Mouse (Mus musculus): ENCODE data around the gene Lrrn2.

The Lrrn2 gene

GRCm38 (mm10) chr1:132886626-132887025 is 6.6 kb downstream of the Lrrn2 start:
- no peak for DNase-seq

GRCm38 (mm10) chr1:132888811-132889210 is 8.7 kb downstream of the Lrrn2 start:
- no peak for DNase-seq

- DNase-seq: no peak
Measured at GRCm38 (mm10) chr1:132890161-132890794, 10.2 kb downstream of the Lrrn2 start.

GRCm38 (mm10) chr1:132892065-132892464 is 12.0 kb downstream of the Lrrn2 start:
- DNase-seq: no peak

- peak; percentile 65 for DNase-seq
Measured at GRCm38 (mm10) chr1:132893311-132894077, 13.4 kb downstream of the Lrrn2 start.

GRCm38 (mm10) chr1:132899029-132899428 is 19.0 kb downstream of the Lrrn2 start:
- no peak for DNase-seq

- DNase-seq: no peak
Measured at GRCm38 (mm10) chr1:132899626-132900025, 19.6 kb downstream of the Lrrn2 start.

- DNase-seq: no peak
Measured at GRCm38 (mm10) chr1:132900945-132901344, 20.9 kb downstream of the Lrrn2 start.

- no peak for DNase-seq
Measured at GRCm38 (mm10) chr1:132903519-132903918, 23.4 kb downstream of the Lrrn2 start.

- no peak for DNase-seq
Measured at GRCm38 (mm10) chr1:132909090-132909489, 29.0 kb downstream of the Lrrn2 start.

GRCm38 (mm10) chr1:132909951-132910350 is 29.9 kb downstream of the Lrrn2 start:
- DNase-seq: no peak

- no peak for DNase-seq
Measured at GRCm38 (mm10) chr1:132910414-132911041, 30.5 kb downstream of the Lrrn2 start.

- DNase-seq: peak; percentile 79
Measured at GRCm38 (mm10) chr1:132915849-132916493, 35.9 kb downstream of the Lrrn2 start.

- DNase-seq: no peak
Measured at GRCm38 (mm10) chr1:132917554-132917953, 37.5 kb downstream of the Lrrn2 start.

- DNase-seq: no peak
Measured at GRCm38 (mm10) chr1:132918117-132918680, 38.1 kb downstream of the Lrrn2 start.

GRCm38 (mm10) chr1:132919258-132919657 is 39.2 kb downstream of the Lrrn2 start:
- no peak for DNase-seq

- DNase-seq: no peak
Measured at GRCm38 (mm10) chr1:132921071-132921470, 41.0 kb downstream of the Lrrn2 start.

- no peak for DNase-seq
Measured at GRCm38 (mm10) chr1:132922257-132922656, 42.2 kb downstream of the Lrrn2 start.

GRCm38 (mm10) chr1:132925270-132925669 is 45.2 kb downstream of the Lrrn2 start:
- DNase-seq: no peak

GRCm38 (mm10) chr1:132928032-132928906 is 48.2 kb downstream of the Lrrn2 start:
- DNase-seq: no peak

GRCm38 (mm10) chr1:132928907-132929250 is 48.8 kb downstream of the Lrrn2 start:
- no peak for DNase-seq

- no peak for DNase-seq
Measured at GRCm38 (mm10) chr1:132930291-132930690, 50.2 kb downstream of the Lrrn2 start.

Measured in right cerebral cortex, postnatal 14 days (tissue).